Mouse (Mus musculus) bone marrow macrophage, adult 2 months (primary cell): ENCODE results near the gene Zdhhc5.

Experiments
- CTCF ChIP-seq: IDR thresholded peaks from 2 replicates; pipeline ENCODE4 v1.5.1; 2012; ENCODE audit warnings: low read depth, mild to moderate bottlenecking, low read length, moderate library complexity
- POLR2A ChIP-seq: IDR thresholded peaks from 2 replicates; pipeline ENCODE4 v1.6.1; 2012; ENCODE audit warnings: mild to moderate bottlenecking, low read depth, low read length, borderline replicate concordance

- no peak for TF ChIP-seq POLR2A
- no peak for TF ChIP-seq CTCF
Measured at GRCm38 (mm10) chr2:84669828-84670568, 45.0 kb downstream of the Zdhhc5 start.
